Mouse (Mus musculus): ENCODE measurements around the gene Zfp646.

The Zfp646 gene

GRCm38 (mm10) chr7:127921516-127921915, 45.5 kb downstream of the Zfp646 start:
- DNase-seq (ENCODE audit: low spot score): no peak

- peak; percentile 45 for DNase-seq (ENCODE audit: low spot score)
Observed at GRCm38 (mm10) chr7:127922451-127923275, 46.6 kb downstream of the Zfp646 start.

- no peak for DNase-seq (ENCODE audit: low spot score)
Observed at GRCm38 (mm10) chr7:127923714-127924113, 47.7 kb downstream of the Zfp646 start.

GRCm38 (mm10) chr7:127925252-127925651, 49.2 kb downstream of the Zfp646 start:
- DNase-seq (ENCODE audit: low spot score): no peak

- no peak for DNase-seq (ENCODE audit: low spot score)
Observed at GRCm38 (mm10) chr7:127926066-127926465, 50.0 kb downstream of the Zfp646 start.

- peak; percentile 85 for DNase-seq (ENCODE audit: low spot score)
Observed at GRCm38 (mm10) chr7:127926846-127927245, 50.8 kb downstream of the Zfp646 start.

- DNase-seq (ENCODE audit: low spot score): no peak
Observed at GRCm38 (mm10) chr7:127927726-127928125, 51.7 kb downstream of the Zfp646 start.

GRCm38 (mm10) chr7:127928596-127928995, 52.6 kb downstream of the Zfp646 start:
- no peak for DNase-seq (ENCODE audit: low spot score)

GRCm38 (mm10) chr7:127929923-127930322, 53.9 kb downstream of the Zfp646 start, which contains the start of gene Prss8:
Prss8 (minus strand) TSS chr7:127930104.
- peak; percentile 85 for DNase-seq (ENCODE audit: low spot score)

GRCm38 (mm10) chr7:127930636-127931035, 54.6 kb downstream of the Zfp646 start:
- DNase-seq (ENCODE audit: low spot score): no peak

- DNase-seq (ENCODE audit: low spot score): peak; percentile 88
Observed at GRCm38 (mm10) chr7:127931351-127932135, 55.5 kb downstream of the Zfp646 start.

GRCm38 (mm10) chr7:127932273-127933031, 56.4 kb downstream of the Zfp646 start:
- DNase-seq (ENCODE audit: low spot score): peak; percentile 87

- no peak for DNase-seq (ENCODE audit: low spot score)
Observed at GRCm38 (mm10) chr7:127934075-127934474, 58.1 kb downstream of the Zfp646 start.

- peak; percentile 94 for DNase-seq (ENCODE audit: low spot score)
Observed at GRCm38 (mm10) chr7:127935028-127935722, 59.2 kb downstream of the Zfp646 start.

All from yolk sac, embryonic 10.5 days (tissue).